Mouse (Mus musculus): ENCODE measurements around the gene Bckdk. TPM values are rescaled to one million over a fixed set of nuclear protein-coding genes. Genes with fewer than 3 reads are reported as not detected.
A peak's percentile ranks its signal among the peaks of the same experiment; 100 is the strongest.

Gene Bckdk
- polyA plus RNA-seq, 1 experiment from 2014 or later: 140 TPM

GRCm38 (mm10) chr7:127898179-127898956 lies 5.5 kb upstream of the Bckdk start:
- Histone ChIP-seq H3K9me3 (replicated peaks) (no peaks in the 10 kb centered on the region), H3K36me3 (peaks cover 5% of the 10 kb centered on the region; the same call in 1 of the 2 replicates), H3K4me1 (peaks cover 10% of the 10 kb centered on the region), H3K4me3 (replicated peaks) (no peak overlapping the region), H3K27me3 (0 out of 2 replicates have a peak, but pooled peaks cover 4% of the 10 kb centered on the region), H3K27ac (no peak overlapping the region), H3K9ac (no peak overlapping the region), H3K4me2 (no peak overlapping the region)
- no peak for ATAC-seq (replicated peaks; ENCODE audit: low FRiP score)
- 37% methylated on average over 10 of the region's 10 CpGs for WGBS

- WGBS: 35% methylated on average over 7 of the region's 7 CpGs
- Histone ChIP-seq H3K4me2 (no peak overlapping the region), H3K4me1 (peaks cover 8% of the 10 kb centered on the region), H3K27ac (peak overlapping the region; percentile 4; the same call in 1 of the 2 replicates), H3K9me3 (replicated peaks) (no peaks in the 10 kb centered on the region), H3K27me3 (0 out of 2 replicates have a peak, but pooled peaks cover 4% of the 10 kb centered on the region), H3K4me3 (replicated peaks) (no peak overlapping the region), H3K36me3 (peaks cover 1% of the 10 kb centered on the region; the same call in 1 of the 2 replicates), H3K9ac (no peak overlapping the region)
- ATAC-seq (replicated peaks; ENCODE audit: low FRiP score): no peak
These were observed 3.9 kb upstream of the Bckdk start for GRCm38 (mm10) chr7:127899997-127900396.

DNA sequence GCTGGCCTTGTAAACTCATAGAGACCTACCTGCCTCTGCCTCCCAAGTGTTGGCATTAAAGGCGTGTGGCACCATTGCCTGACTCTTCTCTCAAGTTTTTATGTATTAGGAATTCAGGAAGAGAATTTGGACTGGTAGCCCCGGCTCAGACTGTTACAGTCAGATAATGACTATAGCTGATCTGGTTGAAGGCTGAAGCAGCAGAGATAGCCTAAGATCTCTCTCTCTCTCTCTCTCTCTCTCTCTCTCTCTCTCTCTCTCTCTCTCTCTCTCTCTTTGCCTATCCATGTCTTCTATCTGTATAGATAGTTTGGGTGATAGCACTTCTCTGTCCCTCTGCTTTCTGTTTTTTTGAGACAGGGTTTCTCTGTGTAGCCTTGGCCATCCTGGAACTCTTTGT lies 2.1 kb upstream of the Bckdk start:
- H3K9me3 ChIP-seq (replicated peaks): no peaks in the 10 kb centered on the region
- H3K4me2 ChIP-seq: no peak overlapping the region
- peaks cover 19% of the 10 kb centered on the region for H3K36me3 ChIP-seq
- no peak for ATAC-seq (replicated peaks; ENCODE audit: low FRiP score)
- WGBS: 82% methylated on average over 2 of the region's 2 CpGs
- H3K4me1 ChIP-seq: peaks cover 18% of the 10 kb centered on the region
- H3K27me3 ChIP-seq: 0 out of 2 replicates have a peak, but pooled peaks cover 4% of the 10 kb centered on the region
- no peak overlapping the region for H3K4me3 ChIP-seq (replicated peaks)
- H3K9ac ChIP-seq: no peak overlapping the region
- no peak overlapping the region for H3K27ac ChIP-seq

DNA sequence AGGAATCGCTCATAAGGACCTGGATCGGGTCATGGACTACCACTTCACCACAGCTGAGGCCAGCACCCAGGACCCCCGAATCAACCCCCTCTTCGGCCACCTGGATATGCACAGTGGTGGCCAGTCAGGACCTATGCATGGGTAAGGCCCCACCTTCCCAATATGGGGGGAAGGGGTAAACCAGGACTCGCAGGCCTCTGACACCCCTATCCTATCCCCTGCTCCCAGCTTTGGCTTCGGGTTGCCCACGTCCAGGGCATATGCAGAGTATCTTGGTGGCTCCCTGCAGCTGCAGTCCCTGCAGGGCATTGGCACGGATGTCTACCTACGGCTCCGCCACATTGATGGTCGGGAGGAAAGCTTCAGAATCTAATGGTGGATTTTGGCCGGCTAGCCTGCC lies 4.1 kb downstream of the Bckdk start:
- no peaks in the 10 kb centered on the region for H3K9me3 ChIP-seq (replicated peaks)
- H3K4me1 ChIP-seq: peaks cover 26% of the 10 kb centered on the region
- H3K4me2 ChIP-seq: no peak overlapping the region
- H3K36me3 ChIP-seq: peaks cover 54% of the 10 kb centered on the region
- WGBS: 94% methylated on average over 12 of the region's 12 CpGs
- H3K27ac ChIP-seq: no peak overlapping the region
- H3K27me3 ChIP-seq: no peaks in the 10 kb centered on the region
- no peak overlapping the region for H3K4me3 ChIP-seq (replicated peaks)
- ATAC-seq (replicated peaks; ENCODE audit: low FRiP score): no peak
- no peak overlapping the region for H3K9ac ChIP-seq

GRCm38 (mm10) chr7:127908656-127909055 lies 4.8 kb downstream of the Bckdk start:
- WGBS: 90% methylated on average over 4 of the region's 4 CpGs
- Histone ChIP-seq H3K4me2 (no peak overlapping the region), H3K4me1 (peaks cover 32% of the 10 kb centered on the region), H3K36me3 (peaks cover 54% of the 10 kb centered on the region), H3K9ac (no peak overlapping the region), H3K9me3 (replicated peaks) (no peaks in the 10 kb centered on the region), H3K27ac (no peak overlapping the region), H3K27me3 (no peaks in the 10 kb centered on the region), H3K4me3 (replicated peaks) (no peak overlapping the region)
- ATAC-seq (replicated peaks; ENCODE audit: low FRiP score): no peak

GRCm38 (mm10) chr7:127912190-127912871 lies 8.4 kb downstream of the Bckdk start, which contains the start of gene Kat8:
TSS of gene Kat8 (plus strand) at chr7:127912516.
- peaks cover 58% of the 10 kb centered on the region for H3K36me3 ChIP-seq
- WGBS: 1% methylated on average over 40 of the region's 40 CpGs
- ATAC-seq (replicated peaks; ENCODE audit: low FRiP score): peak; percentile 97

GRCm38 (mm10) chr7:127912938-127913337 lies 9.1 kb downstream of the Bckdk start:
- Histone ChIP-seq H3K36me3 (peaks cover 58% of the 10 kb centered on the region), H3K4me2 (peak overlapping the region; percentile 82), H3K9me3 (replicated peaks) (no peaks in the 10 kb centered on the region), H3K27ac (peak overlapping the region; percentile 91), H3K4me3 (replicated peaks) (peak overlapping the region; percentile 85), H3K27me3 (no peaks in the 10 kb centered on the region), H3K9ac (peak overlapping the region; percentile 82), H3K4me1 (peaks cover 14% of the 10 kb centered on the region)
- 23% methylated on average over 4 of the region's 4 CpGs for WGBS
- no peak for ATAC-seq (replicated peaks; ENCODE audit: low FRiP score)

More at GRCm38 (mm10) chr7:127912190-127912871, 8.4 kb downstream of the Bckdk start, which contains the start of gene Kat8:
- H3K4me3 ChIP-seq (replicated peaks): peak within 1 kb of the TSS; percentile 85
- peak within 1 kb of the TSS; percentile 82 for H3K9ac ChIP-seq
- peak within 1 kb of the TSS; percentile 91 for H3K27ac ChIP-seq
- peak within 1 kb of the TSS; percentile 82 for H3K4me2 ChIP-seq
- peaks cover 14% of the 10 kb centered on the region for H3K4me1 ChIP-seq
- H3K9me3 ChIP-seq (replicated peaks): no peaks in the 10 kb centered on the region
- H3K27me3 ChIP-seq: no peaks in the 10 kb centered on the region

- Histone ChIP-seq H3K4me2 (no peak overlapping the region), H3K9ac (no peak overlapping the region), H3K27ac (no peak overlapping the region), H3K4me3 (replicated peaks) (no peak overlapping the region), H3K36me3 (peaks cover 45% of the 10 kb centered on the region), H3K4me1 (peaks cover 14% of the 10 kb centered on the region), H3K9me3 (replicated peaks) (no peaks in the 10 kb centered on the region), H3K27me3 (no peaks in the 10 kb centered on the region)
- 93% methylated on average over 12 of the region's 12 CpGs for WGBS
- ATAC-seq (replicated peaks; ENCODE audit: low FRiP score): no peak
These were observed 11.4 kb downstream of the Bckdk start for GRCm38 (mm10) chr7:127915293-127915692.

- Histone ChIP-seq H3K27me3 (no peaks in the 10 kb centered on the region), H3K9ac (no peak overlapping the region), H3K27ac (no peak overlapping the region), H3K4me1 (peaks cover 3% of the 10 kb centered on the region), H3K4me3 (replicated peaks) (no peak overlapping the region), H3K9me3 (replicated peaks) (no peaks in the 10 kb centered on the region), H3K4me2 (no peak overlapping the region), H3K36me3 (peaks cover 70% of the 10 kb centered on the region)
- no peak for ATAC-seq (replicated peaks; ENCODE audit: low FRiP score)
- 53% methylated on average over 3 of the region's 3 CpGs for WGBS
These were observed 14.3 kb downstream of the Bckdk start for GRCm38 (mm10) chr7:127918203-127918602.

DNA sequence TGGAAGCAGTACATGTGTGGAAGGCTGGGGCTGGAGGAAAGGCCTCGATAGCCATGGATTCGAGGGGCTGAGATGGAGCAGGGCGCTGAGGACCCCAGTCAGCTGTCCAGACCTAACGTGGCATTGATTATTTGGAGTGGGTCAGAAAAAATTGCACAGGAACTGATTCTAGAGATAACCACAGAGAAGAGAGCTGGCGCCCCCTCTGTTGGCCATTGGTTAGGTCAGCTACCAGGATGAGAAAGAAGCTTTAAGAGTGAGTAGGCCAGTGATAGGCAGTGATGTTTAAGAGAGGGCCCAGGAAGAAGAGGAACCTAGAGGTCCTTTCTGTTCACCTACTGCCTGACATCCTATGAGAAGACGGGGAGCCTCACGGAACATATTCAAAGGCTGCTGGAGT lies 15.4 kb downstream of the Bckdk start:
- Histone ChIP-seq H3K4me2 (no peak overlapping the region), H3K27me3 (no peaks in the 10 kb centered on the region), H3K36me3 (peaks cover 77% of the 10 kb centered on the region), H3K9ac (no peak overlapping the region), H3K9me3 (replicated peaks) (no peaks in the 10 kb centered on the region), H3K4me3 (replicated peaks) (no peak overlapping the region), H3K27ac (no peak overlapping the region), H3K4me1 (peaks cover 5% of the 10 kb centered on the region)
- no peak for ATAC-seq (replicated peaks; ENCODE audit: low FRiP score)
- WGBS: 86% methylated on average over 7 of the region's 7 CpGs

DNA sequence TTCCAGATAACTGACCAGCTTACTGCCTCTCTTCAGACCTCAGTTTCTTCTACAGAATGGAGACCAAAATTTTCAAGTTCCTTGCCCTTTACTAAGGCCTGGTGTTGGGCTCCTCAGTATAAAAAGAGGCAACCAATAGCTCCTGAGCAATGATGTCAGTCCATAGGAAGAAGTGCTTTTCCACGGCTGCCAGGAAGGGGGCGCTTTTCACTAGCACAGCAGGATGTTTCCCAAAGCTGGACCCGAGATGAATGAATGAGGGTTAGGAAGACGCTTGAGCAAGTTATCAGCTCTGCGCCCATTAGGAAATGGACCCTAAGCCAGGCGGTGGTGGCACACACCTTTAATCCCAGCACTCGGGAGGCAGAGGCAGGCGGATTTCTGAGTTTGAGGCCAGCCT lies 17.6 kb downstream of the Bckdk start:
- ATAC-seq (replicated peaks; ENCODE audit: low FRiP score): no peak
- Histone ChIP-seq H3K27ac (no peak overlapping the region), H3K4me2 (no peak overlapping the region), H3K4me1 (peaks cover 26% of the 10 kb centered on the region), H3K27me3 (no peaks in the 10 kb centered on the region), H3K9ac (no peak overlapping the region), H3K4me3 (replicated peaks) (no peak overlapping the region), H3K9me3 (replicated peaks) (no peaks in the 10 kb centered on the region), H3K36me3 (peaks cover 78% of the 10 kb centered on the region)
- WGBS: 68% methylated on average over 8 of the region's 8 CpGs

Data from kidney, embryonic 15.5 days (tissue).